Mouse (Mus musculus) cerebellum, adult 9-11 months (tissue): ENCODE measurements around the gene AC131692.1.

Source experiments
- DNase-seq: peaks from one replicate; pipeline ENCODE4 v3.0.0; 2022

AC131692.1 gene

DNA sequence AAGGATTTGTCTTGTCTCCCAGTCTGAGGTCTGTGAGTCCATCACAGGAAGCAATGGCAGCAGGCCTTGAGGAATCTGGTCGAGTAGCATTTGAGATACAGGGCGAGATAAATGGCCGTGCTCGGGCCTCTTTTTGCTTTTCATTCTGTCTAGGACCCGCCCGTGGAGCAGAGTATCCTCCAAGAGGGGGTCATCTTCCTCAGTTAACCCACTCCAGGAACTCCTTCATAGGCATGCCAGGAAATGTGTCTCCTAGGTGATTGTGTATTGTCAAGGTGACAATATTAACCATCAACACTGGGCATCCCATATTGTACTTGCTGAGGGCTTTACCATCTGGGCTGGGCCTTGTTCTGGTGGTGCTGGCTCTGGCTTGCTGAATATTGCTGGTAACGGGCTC is at the start of gene AC131692.1:
Gene AC131692.1, plus strand, starts transcription at position 301 of the 400 bp plus-strand sequence.
- no peak for DNase-seq

- DNase-seq: peak; percentile 24
Measured at GRCm38 (mm10) chr19:6045366-6046293, 48.6 kb upstream of the AC131692.1 start.

GRCm38 (mm10) chr19:6046294-6047153 is 47.7 kb upstream of the AC131692.1 start, which contains the start of gene Syvn1:
Gene Syvn1 (plus strand): TSS chr19:6046576.
- DNase-seq: peak; percentile 94

DNA sequence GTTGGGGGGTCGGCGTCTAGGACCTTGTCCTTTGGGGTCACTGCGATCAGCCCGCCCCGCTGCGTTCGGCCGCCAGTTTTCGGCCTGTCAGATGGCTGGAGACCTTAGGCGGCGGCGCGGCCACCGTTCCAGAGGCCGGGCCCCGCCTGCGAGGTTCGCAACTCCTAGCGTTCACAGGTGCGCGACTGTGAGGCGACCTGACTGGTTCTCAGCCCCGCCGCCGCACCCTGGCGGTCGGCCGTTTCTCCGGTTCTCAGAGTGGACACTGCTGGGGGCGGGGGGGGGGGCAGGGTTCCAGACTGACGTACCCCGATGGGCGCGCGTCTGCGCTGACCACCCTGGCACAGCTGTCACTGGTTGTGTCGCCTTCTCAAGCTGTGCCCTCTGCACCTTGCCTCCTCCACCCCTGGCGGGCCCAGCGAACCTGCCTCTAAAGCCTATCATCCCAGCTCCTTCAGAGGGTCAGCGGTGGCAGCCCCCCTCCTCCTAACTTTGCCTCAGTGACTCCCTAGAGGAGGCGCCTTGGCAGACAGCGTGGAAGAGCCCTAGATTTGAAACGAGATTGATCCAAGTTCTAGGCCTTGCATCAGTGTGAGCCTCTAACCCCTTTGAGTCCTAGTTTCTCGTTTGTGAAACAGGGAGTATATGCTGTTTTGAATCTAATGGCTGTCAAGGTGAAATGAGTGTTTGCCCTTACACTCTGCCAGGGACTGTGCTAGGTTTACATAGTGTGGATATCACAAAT is 46.9 kb upstream of the AC131692.1 start:
- peak; percentile 73 for DNase-seq

- peak; percentile 50 for DNase-seq
Measured at GRCm38 (mm10) chr19:6047899-6048166, 46.4 kb upstream of the AC131692.1 start.

DNA sequence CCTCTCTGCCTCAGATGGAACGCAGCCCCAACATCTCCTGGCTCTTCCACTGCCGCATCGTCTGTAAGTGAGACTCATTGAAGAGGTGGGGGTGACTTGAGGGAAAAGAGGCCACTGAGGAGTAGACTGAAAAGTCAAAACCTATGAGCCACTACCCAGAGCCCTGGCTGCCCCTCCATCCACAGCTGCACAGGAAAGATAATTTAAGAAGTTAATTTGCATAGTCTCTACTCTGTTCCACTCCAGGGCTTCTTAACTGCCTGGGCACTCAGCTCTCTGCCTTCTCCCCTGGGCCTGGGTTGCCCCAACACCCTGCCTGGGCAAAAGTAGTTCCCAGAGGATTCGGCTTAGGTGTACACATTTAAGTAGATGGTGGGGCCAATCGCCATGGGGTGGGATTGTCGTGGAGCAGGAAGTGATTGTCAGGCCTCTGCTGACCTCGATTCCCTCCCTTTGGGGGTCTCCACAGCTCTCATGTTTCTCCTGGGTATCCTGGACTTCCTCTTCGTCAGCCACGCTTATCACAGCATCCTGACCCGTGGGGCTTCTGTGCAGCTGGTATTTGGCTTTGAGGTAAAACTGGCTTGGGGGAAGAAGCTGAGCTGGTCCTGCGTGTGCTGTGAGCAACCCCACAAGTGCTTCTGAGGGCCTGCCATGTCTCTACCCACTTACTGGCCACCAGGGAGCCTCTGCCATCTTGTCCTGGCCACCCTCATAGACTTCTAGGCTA is 45.4 kb upstream of the AC131692.1 start:
- DNase-seq: peak; percentile 35

- DNase-seq: peak; percentile 25
Measured at GRCm38 (mm10) chr19:6052516-6052915, 41.7 kb upstream of the AC131692.1 start.

GRCm38 (mm10) chr19:6054296-6054695 is 39.9 kb upstream of the AC131692.1 start:
- peak; percentile 18 for DNase-seq

DNA sequence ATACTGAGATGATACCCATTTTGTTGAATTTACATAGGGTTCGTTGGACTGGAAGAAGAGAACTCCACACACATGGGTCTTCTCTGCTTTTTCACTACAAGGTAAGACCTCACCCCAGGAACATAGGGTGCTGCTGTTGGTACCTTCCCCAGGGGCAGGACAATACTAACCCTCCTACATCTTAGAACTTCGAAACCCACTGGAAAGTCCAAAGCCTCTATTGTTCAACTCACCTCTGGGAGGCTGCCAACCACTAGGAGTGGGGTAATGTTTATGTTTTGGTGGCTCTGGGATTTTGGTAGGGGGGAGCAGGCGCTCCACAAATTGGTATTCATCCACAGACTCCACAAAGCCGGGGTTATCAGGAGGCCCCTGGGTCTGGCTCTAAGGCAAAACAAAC is 37.5 kb upstream of the AC131692.1 start:
- peak; percentile 56 for DNase-seq

- DNase-seq: peak; percentile 99
Measured at GRCm38 (mm10) chr19:6057313-6058096, 36.7 kb upstream of the AC131692.1 start, which contains the start of the genes Mrpl49 and Fau. Gene Mrpl49 (minus strand): TSS chr19:6057785. Gene Fau (plus strand): TSS chr19:6057844.

- DNase-seq: no peak
Measured at GRCm38 (mm10) chr19:6058513-6058912, 35.7 kb upstream of the AC131692.1 start.

GRCm38 (mm10) chr19:6058966-6059365 is 35.3 kb upstream of the AC131692.1 start:
- DNase-seq: peak; percentile 37

DNA sequence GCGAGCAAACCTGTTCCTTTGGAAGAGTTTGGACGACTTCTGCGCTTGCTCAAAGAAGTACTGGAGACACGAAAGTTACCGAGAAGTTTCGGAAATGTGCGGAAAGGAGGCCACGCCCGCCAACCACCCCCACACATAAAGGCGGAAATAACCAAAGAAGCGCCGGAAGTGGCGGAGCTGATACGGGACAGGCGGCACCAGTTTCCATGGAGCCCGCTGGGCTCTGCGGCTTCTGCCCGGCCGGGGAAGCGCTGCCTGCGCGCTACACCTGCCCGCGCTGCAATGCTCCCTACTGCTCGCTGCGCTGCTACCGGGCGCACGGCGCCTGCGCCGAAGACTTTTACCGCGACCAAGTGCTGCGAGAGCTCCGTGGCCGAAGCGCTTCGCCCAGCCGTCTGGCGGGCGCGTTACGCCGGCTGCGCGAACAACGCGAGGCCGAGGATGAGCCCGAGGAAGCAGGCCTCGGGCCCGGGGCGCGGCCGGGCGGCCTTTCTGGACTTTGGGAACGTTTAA is 33.1 kb upstream of the AC131692.1 start, which contains the start of gene Znhit2:
Gene Znhit2, plus strand, starts transcription at position 172 of the 513 bp plus-strand sequence.
- DNase-seq: peak; percentile 89

DNA sequence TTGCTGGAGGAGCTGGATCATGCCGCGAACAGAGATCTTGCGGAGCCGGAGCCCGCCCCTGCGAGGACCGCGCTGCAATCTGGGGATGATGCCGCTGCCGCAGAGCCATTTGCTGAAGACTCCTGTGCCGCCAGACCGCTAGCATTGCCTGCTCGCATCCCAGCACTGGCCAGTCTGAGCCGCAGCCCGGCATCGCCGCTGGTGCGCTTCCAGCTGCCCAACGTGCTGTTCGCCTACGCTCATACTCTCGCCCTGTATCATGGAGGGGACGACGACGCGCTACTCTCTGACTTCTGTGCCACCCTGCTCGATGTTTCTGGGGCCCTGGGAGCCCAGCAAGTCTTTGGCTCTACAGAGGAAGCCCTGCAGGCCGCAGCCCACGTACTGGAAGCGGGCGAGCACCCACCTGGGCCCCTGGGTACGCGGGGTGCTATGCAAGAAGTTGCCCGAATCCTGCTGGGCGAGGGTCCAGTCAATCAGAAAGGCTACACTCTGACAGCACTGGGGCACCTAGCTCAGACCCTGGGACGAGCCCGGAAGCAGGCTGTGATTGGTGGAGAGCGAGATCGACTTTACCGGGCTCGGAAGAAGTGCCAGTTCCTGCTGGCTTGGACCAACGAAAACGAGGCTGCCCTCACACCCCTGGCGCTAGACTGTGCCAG is 32.4 kb upstream of the AC131692.1 start:
- no peak for DNase-seq

DNA sequence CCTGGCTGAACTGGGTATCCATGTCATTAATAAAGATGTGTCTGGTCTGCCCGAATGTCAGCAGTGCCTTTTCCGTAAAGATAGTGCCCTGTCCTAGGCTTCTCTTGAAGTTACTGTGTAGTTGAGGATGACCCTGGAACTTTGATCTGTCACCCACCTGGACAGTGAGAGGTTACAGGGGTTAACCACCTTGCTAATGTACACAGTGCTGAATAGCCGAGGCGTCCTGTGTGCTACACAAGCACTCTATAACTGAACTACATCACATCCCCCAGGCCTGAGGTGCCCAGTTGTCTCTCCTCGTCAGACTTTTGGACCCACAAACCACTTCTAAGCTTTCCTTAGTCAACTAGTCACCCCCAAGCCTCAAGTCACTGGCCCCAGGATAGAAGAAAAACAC is 31.8 kb upstream of the AC131692.1 start:
- no peak for DNase-seq

DNA sequence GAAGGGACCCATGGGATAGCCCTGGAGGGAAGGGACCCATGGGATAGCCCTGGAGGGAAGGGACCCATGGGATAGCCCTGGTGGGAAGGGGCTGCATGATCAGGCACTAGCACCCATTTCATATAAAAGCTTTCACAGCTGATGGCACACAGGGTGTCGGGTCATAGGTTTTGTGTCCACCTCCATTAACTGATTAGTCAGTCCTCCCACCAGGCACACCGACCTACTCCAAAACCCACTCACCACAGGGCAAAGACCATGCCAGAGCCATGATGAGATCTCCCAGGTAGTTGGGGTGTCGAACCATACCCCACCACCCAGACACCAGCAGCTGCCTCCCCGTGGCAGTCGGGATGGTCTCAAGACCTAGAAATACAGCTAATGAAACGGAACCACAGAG is 31.1 kb upstream of the AC131692.1 start:
- no peak for DNase-seq

DNA sequence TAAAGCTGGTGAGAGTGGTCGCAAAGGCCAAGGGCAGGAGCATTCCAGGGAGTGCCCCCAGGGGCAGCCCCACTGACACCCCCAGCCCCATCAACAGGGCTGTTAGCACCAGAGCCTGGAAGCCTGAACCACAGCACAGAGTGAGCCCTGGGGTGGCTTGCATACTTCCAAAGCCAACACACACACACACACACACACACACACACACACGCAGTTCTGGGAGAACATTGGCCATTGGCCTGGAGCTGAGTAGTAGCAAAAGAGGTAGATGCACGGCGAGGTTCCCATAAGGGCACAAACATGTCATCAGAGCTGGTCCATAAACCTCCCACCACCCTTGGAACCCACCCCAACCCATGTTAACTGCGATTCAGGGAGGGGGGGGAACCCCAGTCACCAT is 27.6 kb upstream of the AC131692.1 start:
- no peak for DNase-seq

- DNase-seq: peak; percentile 91
Measured at GRCm38 (mm10) chr19:6067011-6067723, 27.1 kb upstream of the AC131692.1 start.

DNA sequence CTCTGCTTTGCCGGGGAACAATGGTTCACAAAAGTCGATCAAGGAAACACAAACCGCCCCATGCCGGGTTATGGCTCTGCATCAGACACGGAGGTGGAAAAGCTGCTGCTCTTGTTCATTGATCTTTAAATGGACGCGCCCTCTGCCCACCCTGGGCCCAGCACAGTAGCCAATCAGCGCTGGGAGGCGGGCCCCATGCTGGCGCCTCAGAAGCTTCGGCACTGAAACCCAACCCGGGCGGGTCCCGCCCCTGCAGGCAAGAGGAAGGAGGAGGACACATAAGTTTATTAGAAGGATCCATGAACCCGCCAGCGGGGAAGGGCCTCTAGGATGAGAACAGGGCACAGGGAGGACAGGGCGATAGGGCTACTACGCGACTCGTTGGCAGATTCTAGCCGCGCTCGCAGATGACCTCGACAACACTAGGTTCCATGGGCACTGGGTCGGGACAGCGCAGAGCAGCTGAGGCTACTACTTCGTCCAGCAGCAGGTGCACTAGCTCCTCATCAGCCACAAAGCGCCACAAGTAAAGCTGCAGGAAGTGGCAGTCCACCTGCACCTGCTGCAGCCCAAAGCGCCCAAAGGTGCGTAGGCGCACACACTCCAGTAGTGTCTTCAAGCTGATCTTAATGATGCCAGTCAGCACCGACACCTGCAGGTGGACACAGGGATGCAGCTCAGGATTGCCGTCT is 26.3 kb upstream of the AC131692.1 start, which contains the start of gene Tm7sf2:
Gene Tm7sf2, minus strand, starts transcription at position 650 of the 692 bp plus-strand sequence.
- peak; percentile 87 for DNase-seq
